Mouse (Mus musculus) lung, postnatal 0 days (tissue): ENCODE measurements around the gene Uqcrfs1.
A peak's percentile ranks its signal among the peaks of the same experiment; 100 is the strongest.

ENCODE experiments used
- CTCF ChIP-seq: IDR thresholded peaks from 2 replicates; pipeline ENCODE4 v1.5.1; 2016; ENCODE audit warnings: antibody characterized with exemption, mild to moderate bottlenecking
- EP300 ChIP-seq: IDR thresholded peaks from 2 replicates; pipeline ENCODE4 v1.6.1; 2016; ENCODE audit warnings: antibody characterized with exemption, mild to moderate bottlenecking, control low read depth

DNA sequence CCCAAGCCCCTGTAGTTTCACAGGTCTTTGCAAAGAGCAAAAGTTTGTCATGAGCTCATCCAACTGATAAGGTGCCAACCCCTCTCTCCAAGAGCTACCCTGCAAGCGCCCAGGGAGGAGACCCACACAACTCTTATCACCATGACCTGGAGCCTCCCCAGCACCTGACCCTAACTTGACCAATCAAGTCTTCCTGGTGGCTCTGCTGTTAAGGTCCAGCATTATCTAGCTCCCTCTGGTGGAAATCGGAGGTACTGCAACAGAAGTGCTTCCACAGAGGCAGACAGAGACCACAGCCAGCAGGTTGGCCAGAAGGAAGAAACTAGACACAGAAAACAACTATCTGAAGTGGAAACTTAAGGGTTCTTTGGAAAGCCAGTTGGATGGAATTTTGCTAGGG is 3.7 kb upstream of the Uqcrfs1 start:
- TF ChIP-seq CTCF, result peak; percentile 98
- TF ChIP-seq EP300, result no peak
